Mouse (Mus musculus): Measurements from ENCODE around the gene Eral1.

The Eral1 gene

GRCm38 (mm10) chr11:78079961-78080921, at the start of gene Eral1:
Eral1 (minus strand) TSS chr11:78080383.
- Histone ChIP-seq H3K36me3 (ENCODE audit: control insufficient read depth, insufficient read depth, low read length, poor library complexity, severe bottlenecking) (peaks cover 7% of the 10 kb centered on the region), H3K27me3 (ENCODE audit: control insufficient read depth, insufficient read depth, low read length, poor library complexity, severe bottlenecking) (no peaks in the 10 kb centered on the region)
- DNase-seq (ENCODE audit: low read depth, low spot score) = peak; percentile 81

GRCm38 (mm10) chr11:78129458-78129857, 49.3 kb upstream of the Eral1 start:
- DNase-seq (ENCODE audit: low read depth, low spot score) = no peak
- H3K27me3 ChIP-seq (ENCODE audit: control insufficient read depth, insufficient read depth, low read length, poor library complexity, severe bottlenecking) = no peaks in the 10 kb centered on the region
- H3K36me3 ChIP-seq (ENCODE audit: control insufficient read depth, insufficient read depth, low read length, poor library complexity, severe bottlenecking) = no peaks in the 10 kb centered on the region

GRCm38 (mm10) chr11:78126739-78127138, 46.6 kb upstream of the Eral1 start:
- H3K27me3 ChIP-seq (ENCODE audit: control insufficient read depth, insufficient read depth, low read length, poor library complexity, severe bottlenecking) = no peaks in the 10 kb centered on the region
- no peaks in the 10 kb centered on the region for H3K36me3 ChIP-seq (ENCODE audit: control insufficient read depth, insufficient read depth, low read length, poor library complexity, severe bottlenecking)
- peak; percentile 65 for DNase-seq (ENCODE audit: low read depth, low spot score)

GRCm38 (mm10) chr11:78125691-78126090, 45.5 kb upstream of the Eral1 start:
- no peaks in the 10 kb centered on the region for H3K36me3 ChIP-seq (ENCODE audit: control insufficient read depth, insufficient read depth, low read length, poor library complexity, severe bottlenecking)
- DNase-seq (ENCODE audit: low read depth, low spot score) = peak; percentile 7
- H3K27me3 ChIP-seq (ENCODE audit: control insufficient read depth, insufficient read depth, low read length, poor library complexity, severe bottlenecking) = no peaks in the 10 kb centered on the region

GRCm38 (mm10) chr11:78123782-78124181, 43.6 kb upstream of the Eral1 start:
- DNase-seq (ENCODE audit: low read depth, low spot score) = no peak
- Histone ChIP-seq H3K27me3 (ENCODE audit: control insufficient read depth, insufficient read depth, low read length, poor library complexity, severe bottlenecking) (no peaks in the 10 kb centered on the region), H3K36me3 (ENCODE audit: control insufficient read depth, insufficient read depth, low read length, poor library complexity, severe bottlenecking) (no peaks in the 10 kb centered on the region)

GRCm38 (mm10) chr11:78122815-78123214, 42.6 kb upstream of the Eral1 start:
- H3K36me3 ChIP-seq (ENCODE audit: control insufficient read depth, insufficient read depth, low read length, poor library complexity, severe bottlenecking) = no peaks in the 10 kb centered on the region
- no peaks in the 10 kb centered on the region; the same call in 1 of the 2 replicates for H3K27me3 ChIP-seq (ENCODE audit: control insufficient read depth, insufficient read depth, low read length, poor library complexity, severe bottlenecking)
- DNase-seq (ENCODE audit: low read depth, low spot score) = no peak

- no peak for DNase-seq (ENCODE audit: low read depth, low spot score)
- Histone ChIP-seq H3K36me3 (ENCODE audit: control insufficient read depth, insufficient read depth, low read length, poor library complexity, severe bottlenecking) (no peaks in the 10 kb centered on the region), H3K27me3 (ENCODE audit: control insufficient read depth, insufficient read depth, low read length, poor library complexity, severe bottlenecking) (no peaks in the 10 kb centered on the region; the same call in 1 of the 2 replicates)
Observed at GRCm38 (mm10) chr11:78121176-78121575, 41.0 kb upstream of the Eral1 start.

- DNase-seq (ENCODE audit: low read depth, low spot score) = peak; percentile 14
- Histone ChIP-seq H3K27me3 (ENCODE audit: control insufficient read depth, insufficient read depth, low read length, poor library complexity, severe bottlenecking) (no peaks in the 10 kb centered on the region; the same call in 1 of the 2 replicates), H3K36me3 (ENCODE audit: control insufficient read depth, insufficient read depth, low read length, poor library complexity, severe bottlenecking) (no peaks in the 10 kb centered on the region)
Observed at GRCm38 (mm10) chr11:78119898-78120297, 39.7 kb upstream of the Eral1 start.

GRCm38 (mm10) chr11:78118467-78118866, 38.3 kb upstream of the Eral1 start:
- DNase-seq (ENCODE audit: low read depth, low spot score) = no peak
- Histone ChIP-seq H3K27me3 (ENCODE audit: control insufficient read depth, insufficient read depth, low read length, poor library complexity, severe bottlenecking) (no peaks in the 10 kb centered on the region; the same call in 1 of the 2 replicates), H3K36me3 (ENCODE audit: control insufficient read depth, insufficient read depth, low read length, poor library complexity, severe bottlenecking) (no peaks in the 10 kb centered on the region)

- Histone ChIP-seq H3K27me3 (ENCODE audit: control insufficient read depth, insufficient read depth, low read length, poor library complexity, severe bottlenecking) (no peaks in the 10 kb centered on the region; the same call in 1 of the 2 replicates), H3K36me3 (ENCODE audit: control insufficient read depth, insufficient read depth, low read length, poor library complexity, severe bottlenecking) (no peaks in the 10 kb centered on the region)
- no peak for DNase-seq (ENCODE audit: low read depth, low spot score)
Observed at GRCm38 (mm10) chr11:78116146-78116410, 35.9 kb upstream of the Eral1 start.

- DNase-seq (ENCODE audit: low read depth, low spot score) = peak; percentile 61
- Histone ChIP-seq H3K36me3 (ENCODE audit: control insufficient read depth, insufficient read depth, low read length, poor library complexity, severe bottlenecking) (no peaks in the 10 kb centered on the region), H3K27me3 (ENCODE audit: control insufficient read depth, insufficient read depth, low read length, poor library complexity, severe bottlenecking) (no peaks in the 10 kb centered on the region; the same call in 1 of the 2 replicates)
Observed at GRCm38 (mm10) chr11:78115367-78116145, 35.4 kb upstream of the Eral1 start.

GRCm38 (mm10) chr11:78114676-78115366, 34.6 kb upstream of the Eral1 start:
- H3K27me3 ChIP-seq (ENCODE audit: control insufficient read depth, insufficient read depth, low read length, poor library complexity, severe bottlenecking) = no peaks in the 10 kb centered on the region; the same call in 1 of the 2 replicates
- no peaks in the 10 kb centered on the region for H3K36me3 ChIP-seq (ENCODE audit: control insufficient read depth, insufficient read depth, low read length, poor library complexity, severe bottlenecking)
- peak; percentile 6 for DNase-seq (ENCODE audit: low read depth, low spot score)

- H3K27me3 ChIP-seq (ENCODE audit: control insufficient read depth, insufficient read depth, low read length, poor library complexity, severe bottlenecking) = no peaks in the 10 kb centered on the region; the same call in 1 of the 2 replicates
- no peaks in the 10 kb centered on the region for H3K36me3 ChIP-seq (ENCODE audit: control insufficient read depth, insufficient read depth, low read length, poor library complexity, severe bottlenecking)
- DNase-seq (ENCODE audit: low read depth, low spot score) = no peak
Observed at GRCm38 (mm10) chr11:78113616-78114015, 33.4 kb upstream of the Eral1 start.

- H3K27me3 ChIP-seq (ENCODE audit: control insufficient read depth, insufficient read depth, low read length, poor library complexity, severe bottlenecking) = no peaks in the 10 kb centered on the region
- H3K36me3 ChIP-seq (ENCODE audit: control insufficient read depth, insufficient read depth, low read length, poor library complexity, severe bottlenecking) = no peaks in the 10 kb centered on the region
- no peak for DNase-seq (ENCODE audit: low read depth, low spot score)
Observed at GRCm38 (mm10) chr11:78104501-78104900, 24.3 kb upstream of the Eral1 start.

All from splenic B cell, adult 2 months (primary cell).